Mouse (Mus musculus) hindbrain, embryonic 15.5 days (tissue): ENCODE measurements at regions not wholly inside any gene's neighbourhood (a gene's known extent, or its start where the extent isn't known, plus 50 kb on each side); places are given as distances from the start of the nearest gene placed in this dataset.
A peak's percentile ranks its signal among the peaks of the same experiment; 100 is the strongest.

Experiments
- ATAC-seq: fragments of 200-750 bp; cut with Nextera tagmentation; 2 replicates; pipeline ENCODE4 v1.8.0; 2017; ENCODE audit warnings: low read depth, moderate number of reproducible peaks, moderate TSS enrichment; ENCODE audit not compliant: low FRiP score
- H3K27ac ChIP-seq: fragments of 300-500 bp; sonication (generic); replicated peaks from 2 replicates; pipeline ENCODE4 v1.5.1; 2015; ENCODE audit warnings: mild to moderate bottlenecking, inconsistent platforms
- H3K27me3 ChIP-seq: fragments of 300-500 bp; sonication (generic); 2 replicates; pipeline ENCODE4 v1.6.1; 2015; ENCODE audit warnings: control low read depth, inconsistent platforms
- H3K36me3 ChIP-seq: fragments of 300-500 bp; sonication (generic); 2 replicates; pipeline ENCODE4 v1.6.1; 2015; ENCODE audit warnings: control low read depth, inconsistent platforms
- H3K4me1 ChIP-seq: fragments of 300-500 bp; sonication (generic); replicated peaks from 2 replicates; pipeline ENCODE4 v1.6.1; 2015; ENCODE audit warnings: control low read depth, inconsistent platforms
- H3K4me2 ChIP-seq: fragments of 300-500 bp; sonication (generic); 2 replicates; pipeline ENCODE4 v1.6.1; 2015; ENCODE audit warnings: moderate library complexity, mild to moderate bottlenecking, inconsistent platforms
- H3K4me3 ChIP-seq: fragments of 300-500 bp; sonication (generic); 2 replicates; pipeline ENCODE4 v1.5.1; 2015; ENCODE audit warnings: mild to moderate bottlenecking, inconsistent platforms
- H3K9ac ChIP-seq: fragments of 300-500 bp; sonication (generic); 2 replicates; pipeline ENCODE4 v1.6.1; 2015; ENCODE audit warnings: inconsistent platforms
- H3K9me3 ChIP-seq: fragments of 300-500 bp; sonication (generic); 2 replicates; pipeline ENCODE4 v1.6.1; 2016; ENCODE audit warnings: control low read depth, inconsistent platforms
- WGBS: fragments of 180-500 bp; shearing (Covaris S2); methylation state at CpG from one replicate; pipeline ENCODE4 v1.1.7; 2015; 5-methylcytosine and 5-hydroxymethylcytosine counted together

- 53% methylated on average over 2 of the region's 2 CpGs for whole genome bisulfite sequencing
- Histone ChIP-seq H3K4me2 (no peak overlapping the region), H3K4me3 (no peak overlapping the region), H3K27ac (no peak overlapping the region), H3K36me3 (no peaks in the 10 kb centered on the region), H3K9me3 (no peaks in the 10 kb centered on the region), H3K27me3 (no peaks in the 10 kb centered on the region), H3K4me1 (no peaks in the 10 kb centered on the region; the same call in 1 of the 2 replicates), H3K9ac (no peak overlapping the region)
- no peak for ATAC-seq
Measured at GRCm38 (mm10) chr7:70429326-70429725, 62.8 kb upstream of the Nr2f2 start.

DNA sequence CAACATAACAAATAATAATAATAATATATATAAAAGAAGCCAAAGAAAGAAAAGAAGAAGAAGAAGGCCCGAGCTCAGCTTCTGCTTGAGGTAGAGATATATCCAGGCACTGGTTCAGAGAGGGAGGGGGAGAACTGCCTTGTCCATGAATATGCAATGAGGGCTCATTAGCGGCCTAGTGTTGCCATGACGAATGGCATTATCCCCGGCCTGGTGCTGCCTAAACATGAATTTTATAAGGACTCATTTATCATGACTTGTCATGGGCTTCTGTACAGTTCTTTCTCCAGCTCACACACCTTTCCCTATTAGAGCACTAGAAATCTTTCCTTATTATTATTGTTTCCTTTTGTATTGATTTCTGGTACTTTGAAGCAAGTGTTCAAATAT, 57.7 kb upstream of the Nr2f2 start:
- no peak overlapping the region for H3K9ac ChIP-seq
- H3K4me3 ChIP-seq: no peak overlapping the region
- H3K36me3 ChIP-seq: no peaks in the 10 kb centered on the region
- WGBS: 8% methylated on average over 4 of the region's 4 CpGs
- H3K9me3 ChIP-seq: no peaks in the 10 kb centered on the region
- no peak overlapping the region for H3K27ac ChIP-seq
- ATAC-seq: peak; percentile 93
- peaks cover 9% of the 10 kb centered on the region for H3K4me1 ChIP-seq
- no peaks in the 10 kb centered on the region for H3K27me3 ChIP-seq
- H3K4me2 ChIP-seq: no peak overlapping the region

DNA sequence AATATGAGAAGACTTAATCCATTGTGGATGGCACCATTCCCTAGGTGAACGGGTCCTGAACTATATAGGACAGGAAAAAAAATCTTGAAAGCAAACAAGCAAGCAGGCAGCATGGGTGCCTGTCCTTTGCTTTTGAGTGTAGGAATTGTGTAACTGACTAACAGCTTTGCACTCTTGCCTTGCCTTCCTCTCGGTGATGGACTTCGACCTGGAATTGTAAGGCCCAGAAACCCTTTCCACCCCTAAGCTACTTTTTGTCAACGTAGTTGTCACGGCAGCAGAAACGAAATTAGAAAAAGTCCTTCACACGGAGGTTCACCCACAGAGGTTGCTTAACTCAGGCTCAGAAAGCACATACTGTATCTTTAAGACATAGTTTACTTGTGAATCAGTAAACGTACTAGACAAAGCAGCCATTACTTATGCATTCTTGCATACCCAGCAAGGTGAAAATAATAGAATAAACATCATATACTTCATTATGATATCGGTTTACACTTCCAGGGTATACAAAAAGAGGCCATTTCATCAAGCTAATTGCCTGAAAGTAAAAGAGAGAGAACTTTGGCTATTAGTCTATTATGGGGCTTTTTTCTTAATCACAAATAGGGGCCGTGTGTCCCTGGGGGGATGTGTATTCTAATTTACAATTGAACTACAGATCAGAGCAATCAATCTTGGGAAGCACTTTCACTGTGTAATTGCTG, 57.1 kb upstream of the Nr2f2 start:
- 42% methylated on average over 10 of the region's 10 CpGs for WGBS
- 0 out of 2 replicates have a peak, but pooled peaks have one; percentile 15 for ATAC-seq
- no peaks in the 10 kb centered on the region for H3K36me3 ChIP-seq
- peaks cover 9% of the 10 kb centered on the region for H3K4me1 ChIP-seq
- H3K27ac ChIP-seq: 0 out of 2 replicates have a peak overlapping the region, but pooled peaks have one; percentile 30
- H3K4me3 ChIP-seq: no peak overlapping the region
- H3K27me3 ChIP-seq: no peaks in the 10 kb centered on the region
- no peak overlapping the region for H3K4me2 ChIP-seq
- H3K9ac ChIP-seq: no peak overlapping the region
- no peaks in the 10 kb centered on the region for H3K9me3 ChIP-seq

- Histone ChIP-seq H3K27me3 (no peaks in the 10 kb centered on the region), H3K4me1 (no peaks in the 10 kb centered on the region), H3K36me3 (no peaks in the 10 kb centered on the region), H3K9me3 (no peaks in the 10 kb centered on the region), H3K4me3 (no peak overlapping the region), H3K4me2 (no peak overlapping the region), H3K9ac (no peak overlapping the region), H3K27ac (no peak overlapping the region)
- ATAC-seq: no peak
- 82% methylated on average over 10 of the region's 10 CpGs for WGBS
Measured at GRCm38 (mm10) chr7:70416185-70416941, 49.8 kb upstream of the Nr2f2 start.
